Mouse (Mus musculus) hindbrain, embryonic 15.5 days (tissue): Measurements from ENCODE around the gene Fbxw8. TPM values are rescaled to one million over a fixed set of nuclear protein-coding genes. Genes with fewer than 3 reads are reported as not detected.
A peak's percentile ranks its signal among the peaks of the same experiment; 100 is the strongest.

Experiments
- ATAC-seq: fragments of 200-750 bp; cut with Nextera tagmentation; 2 replicates; pipeline ENCODE4 v1.8.0; 2017; ENCODE audit warnings: low read depth, moderate number of reproducible peaks, moderate TSS enrichment; ENCODE audit not compliant: low FRiP score
- H3K27ac ChIP-seq: fragments of 300-500 bp; sonication (generic); replicated peaks from 2 replicates; pipeline ENCODE4 v1.5.1; 2015; ENCODE audit warnings: mild to moderate bottlenecking, inconsistent platforms
- H3K27me3 ChIP-seq: fragments of 300-500 bp; sonication (generic); 2 replicates; pipeline ENCODE4 v1.6.1; 2015; ENCODE audit warnings: control low read depth, inconsistent platforms
- H3K36me3 ChIP-seq: fragments of 300-500 bp; sonication (generic); 2 replicates; pipeline ENCODE4 v1.6.1; 2015; ENCODE audit warnings: control low read depth, inconsistent platforms
- H3K4me1 ChIP-seq: fragments of 300-500 bp; sonication (generic); replicated peaks from 2 replicates; pipeline ENCODE4 v1.6.1; 2015; ENCODE audit warnings: control low read depth, inconsistent platforms
- H3K4me2 ChIP-seq: fragments of 300-500 bp; sonication (generic); 2 replicates; pipeline ENCODE4 v1.6.1; 2015; ENCODE audit warnings: moderate library complexity, mild to moderate bottlenecking, inconsistent platforms
- H3K4me3 ChIP-seq: fragments of 300-500 bp; sonication (generic); 2 replicates; pipeline ENCODE4 v1.5.1; 2015; ENCODE audit warnings: mild to moderate bottlenecking, inconsistent platforms
- H3K9ac ChIP-seq: fragments of 300-500 bp; sonication (generic); 2 replicates; pipeline ENCODE4 v1.6.1; 2015; ENCODE audit warnings: inconsistent platforms
- H3K9me3 ChIP-seq: fragments of 300-500 bp; sonication (generic); 2 replicates; pipeline ENCODE4 v1.6.1; 2016; ENCODE audit warnings: control low read depth, inconsistent platforms
- WGBS: fragments of 180-500 bp; shearing (Covaris S2); methylation state at CpG from one replicate; pipeline ENCODE4 v1.1.7; 2015; 5-methylcytosine and 5-hydroxymethylcytosine counted together
- polyA plus RNA-seq: library from polyadenylated mRNA; unstranded; fragments of >200 nt; fragmentation: Nextera tagmentation; extraction: Ambion mirVana; gene quantifications from 2 replicates; pipeline ENCODE4 v1.2.1, GENCODE M21; 2015

The Fbxw8 gene
- polyA plus RNA-seq, 1 experiment from 2014 or later: 21.1 TPM

DNA sequence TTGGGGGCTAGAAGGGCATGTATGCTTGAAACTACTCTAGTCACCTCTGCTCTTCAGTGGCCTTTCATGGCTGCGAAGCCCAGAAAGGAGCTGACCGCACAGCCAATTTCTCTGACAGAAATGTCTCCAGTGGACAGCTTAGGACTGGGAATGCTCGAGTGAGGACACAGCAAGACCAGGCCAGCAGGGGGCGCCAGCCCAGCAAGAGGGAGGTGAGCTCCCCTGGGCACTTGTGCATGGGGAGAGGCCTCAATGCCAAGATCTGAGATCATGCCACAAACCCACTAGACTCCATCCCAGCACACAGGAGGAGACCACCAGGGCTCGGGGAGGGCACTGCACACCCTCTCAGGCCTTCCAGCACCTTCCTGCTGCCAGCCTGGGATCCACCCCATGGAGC is 88.4 kb downstream of the Fbxw8 start:
- Histone ChIP-seq H3K4me3 (no peak overlapping the region), H3K4me1 (peaks cover 39% of the 10 kb centered on the region), H3K9ac (no peak overlapping the region), H3K9me3 (no peaks in the 10 kb centered on the region), H3K27me3 (no peaks in the 10 kb centered on the region), H3K36me3 (peaks cover 6% of the 10 kb centered on the region; the same call in 1 of the 2 replicates), H3K4me2 (no peak overlapping the region), H3K27ac (no peak overlapping the region)
- no peak for ATAC-seq
- 65% methylated on average over 5 of the region's 5 CpGs for WGBS

DNA sequence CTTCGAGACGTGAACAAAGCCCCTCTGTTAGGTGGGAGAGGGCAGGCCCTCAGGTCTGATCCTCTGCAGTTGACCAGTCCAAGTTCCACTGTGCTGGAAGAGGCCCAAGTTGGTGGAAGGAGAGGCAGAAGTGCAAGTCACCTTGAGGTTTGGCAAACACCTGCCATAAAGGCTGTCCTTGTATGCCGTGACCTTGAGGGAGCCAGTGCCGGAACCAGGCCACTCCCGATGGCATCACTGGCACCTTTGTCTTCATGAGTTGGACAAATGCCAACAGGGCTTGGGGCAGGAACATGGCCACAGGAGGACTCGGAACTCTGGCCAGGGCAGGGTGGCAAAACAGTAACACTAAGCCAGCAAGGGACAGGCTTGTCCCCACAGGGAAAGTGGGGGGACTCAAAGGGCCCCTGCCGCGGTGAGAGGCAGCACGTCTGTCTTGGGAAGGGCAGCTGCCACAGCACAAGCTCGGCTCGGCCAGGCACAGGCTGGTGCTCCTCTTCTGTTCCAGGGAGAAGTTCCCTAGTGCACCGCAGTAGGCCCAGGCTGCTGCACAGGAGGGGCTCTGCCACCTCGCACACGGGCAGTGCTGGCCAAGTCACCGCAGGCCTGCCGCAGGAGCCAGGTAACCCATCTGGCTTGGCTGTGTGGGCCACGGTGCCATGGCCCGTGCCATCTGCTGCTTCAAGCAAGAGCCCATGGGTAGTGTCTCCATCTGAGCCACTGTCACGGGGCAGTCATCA is 89.6 kb downstream of the Fbxw8 start:
- Histone ChIP-seq H3K27ac (peak overlapping the region; percentile 67; the same call in 1 of the 2 replicates), H3K27me3 (no peaks in the 10 kb centered on the region), H3K4me2 (no peak overlapping the region), H3K36me3 (peaks cover 6% of the 10 kb centered on the region; the same call in 1 of the 2 replicates), H3K9me3 (no peaks in the 10 kb centered on the region), H3K4me3 (no peak overlapping the region), H3K4me1 (peaks cover 39% of the 10 kb centered on the region), H3K9ac (no peak overlapping the region)
- 70% methylated on average over 19 of the region's 19 CpGs for WGBS
- no peak for ATAC-seq

- H3K36me3 ChIP-seq: no peaks in the 10 kb centered on the region
- H3K4me1 ChIP-seq: peaks cover 39% of the 10 kb centered on the region
- no peak for ATAC-seq
- WGBS: 19% methylated on average over 10 of the region's 10 CpGs
- H3K27me3 ChIP-seq: no peaks in the 10 kb centered on the region
- H3K9me3 ChIP-seq: no peaks in the 10 kb centered on the region
- H3K4me3 ChIP-seq: no peak overlapping the region
- H3K27ac ChIP-seq: peak overlapping the region; percentile 67
- no peak overlapping the region for H3K4me2 ChIP-seq
- no peak overlapping the region for H3K9ac ChIP-seq
Observed at GRCm38 (mm10) chr5:118064284-118064901, 90.9 kb downstream of the Fbxw8 start.

GRCm38 (mm10) chr5:118063181-118063621 is 92.1 kb downstream of the Fbxw8 start:
- no peak overlapping the region for H3K4me3 ChIP-seq
- ATAC-seq: peak; percentile 25; the same call in 1 of the 2 replicates
- H3K9ac ChIP-seq: no peak overlapping the region
- H3K9me3 ChIP-seq: no peaks in the 10 kb centered on the region
- H3K4me2 ChIP-seq: no peak overlapping the region
- H3K4me1 ChIP-seq: peaks cover 36% of the 10 kb centered on the region
- H3K36me3 ChIP-seq: no peaks in the 10 kb centered on the region
- H3K27me3 ChIP-seq: no peaks in the 10 kb centered on the region
- WGBS: 49% methylated on average over 8 of the region's 8 CpGs
- peak overlapping the region; percentile 49; the same call in 1 of the 2 replicates for H3K27ac ChIP-seq

GRCm38 (mm10) chr5:118061391-118061790 is 93.9 kb downstream of the Fbxw8 start:
- 94% methylated on average over 18 of the region's 18 CpGs for WGBS
- peaks cover 47% of the 10 kb centered on the region for H3K4me1 ChIP-seq
- ATAC-seq: no peak
- no peak overlapping the region for H3K4me3 ChIP-seq
- H3K36me3 ChIP-seq: no peaks in the 10 kb centered on the region
- no peak overlapping the region for H3K27ac ChIP-seq
- no peaks in the 10 kb centered on the region for H3K9me3 ChIP-seq
- H3K4me2 ChIP-seq: no peak overlapping the region
- no peak overlapping the region for H3K9ac ChIP-seq
- H3K27me3 ChIP-seq: no peaks in the 10 kb centered on the region

- peaks cover 30% of the 10 kb centered on the region for H3K4me1 ChIP-seq
- no peak for ATAC-seq
- H3K4me3 ChIP-seq: no peak overlapping the region
- no peaks in the 10 kb centered on the region for H3K36me3 ChIP-seq
- WGBS: 72% methylated on average over 9 of the region's 9 CpGs
- H3K9me3 ChIP-seq: no peaks in the 10 kb centered on the region
- H3K9ac ChIP-seq: no peak overlapping the region
- H3K27me3 ChIP-seq: no peaks in the 10 kb centered on the region
- no peak overlapping the region for H3K4me2 ChIP-seq
- no peak overlapping the region for H3K27ac ChIP-seq
Observed at GRCm38 (mm10) chr5:118059646-118060045, 95.6 kb downstream of the Fbxw8 start.

DNA sequence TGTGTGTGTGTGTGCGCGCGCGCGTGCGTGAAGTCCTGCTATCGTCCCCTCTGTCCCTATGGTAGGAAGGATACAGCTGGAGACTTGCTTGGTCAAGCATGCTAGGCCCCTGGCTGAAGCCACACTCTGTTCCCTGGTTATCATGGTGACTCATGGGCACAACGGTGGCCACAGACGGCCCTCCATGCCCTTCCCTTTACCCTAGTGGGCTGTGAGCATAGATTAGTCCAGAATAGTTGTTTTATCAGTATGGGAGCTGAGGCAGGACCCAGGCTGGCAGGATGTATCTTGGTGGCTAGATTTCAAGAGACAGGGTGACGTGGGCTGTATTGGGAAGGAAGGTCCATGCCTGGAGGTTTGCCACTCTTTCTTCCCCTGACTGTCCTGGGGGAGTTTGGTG is 96.4 kb downstream of the Fbxw8 start:
- H3K36me3 ChIP-seq: no peaks in the 10 kb centered on the region
- H3K27me3 ChIP-seq: no peaks in the 10 kb centered on the region
- no peak for ATAC-seq
- no peak overlapping the region for H3K4me2 ChIP-seq
- no peak overlapping the region for H3K4me3 ChIP-seq
- WGBS: 88% methylated on average over 10 of the region's 10 CpGs
- H3K9ac ChIP-seq: no peak overlapping the region
- H3K27ac ChIP-seq: no peak overlapping the region
- peaks cover 22% of the 10 kb centered on the region for H3K4me1 ChIP-seq
- H3K9me3 ChIP-seq: no peaks in the 10 kb centered on the region

GRCm38 (mm10) chr5:118057508-118058111 is 97.7 kb downstream of the Fbxw8 start:
- Histone ChIP-seq H3K4me1 (peaks cover 12% of the 10 kb centered on the region), H3K27ac (no peak overlapping the region), H3K9ac (no peak overlapping the region), H3K9me3 (no peaks in the 10 kb centered on the region), H3K27me3 (no peaks in the 10 kb centered on the region), H3K4me2 (no peak overlapping the region), H3K4me3 (no peak overlapping the region), H3K36me3 (no peaks in the 10 kb centered on the region)
- WGBS: 53% methylated on average over 8 of the region's 8 CpGs
- ATAC-seq: no peak

GRCm38 (mm10) chr5:118053205-118053604 is 102.1 kb downstream of the Fbxw8 start:
- H3K9ac ChIP-seq: no peak overlapping the region
- no peak overlapping the region for H3K27ac ChIP-seq
- no peaks in the 10 kb centered on the region for H3K36me3 ChIP-seq
- ATAC-seq: no peak
- 94% methylated on average over 2 of the region's 2 CpGs for WGBS
- no peak overlapping the region for H3K4me2 ChIP-seq
- H3K4me3 ChIP-seq: no peak overlapping the region
- H3K9me3 ChIP-seq: no peaks in the 10 kb centered on the region
- H3K4me1 ChIP-seq: peaks cover 12% of the 10 kb centered on the region
- no peaks in the 10 kb centered on the region for H3K27me3 ChIP-seq

DNA sequence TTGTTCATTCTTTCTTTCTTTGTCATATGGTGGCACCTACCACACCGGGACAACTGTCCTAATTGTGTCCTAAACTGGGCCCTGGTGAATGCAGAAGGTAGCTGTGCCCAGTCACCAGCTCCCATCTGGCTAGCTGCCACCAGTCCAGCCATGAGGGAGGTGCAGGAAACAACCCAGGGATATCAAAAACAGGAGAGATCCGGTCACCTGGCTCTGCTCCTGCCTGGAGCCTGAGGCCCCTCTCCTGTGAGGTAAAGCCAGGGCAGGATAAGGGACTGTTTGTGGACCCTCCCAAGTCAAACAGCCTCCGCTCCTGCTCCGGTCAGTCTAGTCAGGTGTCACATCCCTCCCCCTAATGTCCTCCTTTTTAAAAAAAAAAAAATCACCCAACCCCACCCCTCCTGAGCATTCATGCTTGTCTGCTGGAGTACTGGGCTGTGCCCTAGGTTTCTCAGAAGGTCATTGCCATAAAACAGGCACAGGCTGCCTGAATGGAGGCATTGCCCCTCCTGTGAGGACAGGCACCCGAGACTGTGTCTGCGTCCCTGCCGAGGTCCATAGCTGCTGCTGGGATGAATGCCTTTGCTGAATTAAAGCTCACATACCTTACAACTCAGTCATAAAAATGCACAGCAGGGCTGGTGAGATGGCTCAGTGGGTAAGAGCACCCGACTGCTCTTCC is 103.1 kb downstream of the Fbxw8 start:
- Histone ChIP-seq H3K4me3 (no peak overlapping the region), H3K9ac (no peak overlapping the region), H3K36me3 (no peaks in the 10 kb centered on the region), H3K27me3 (no peaks in the 10 kb centered on the region), H3K27ac (no peak overlapping the region), H3K9me3 (no peaks in the 10 kb centered on the region), H3K4me2 (no peak overlapping the region), H3K4me1 (peaks cover 2% of the 10 kb centered on the region; the same call in 1 of the 2 replicates)
- 82% methylated on average over 8 of the region's 8 CpGs for WGBS
- no peak for ATAC-seq

GRCm38 (mm10) chr5:118050743-118051142 is 104.5 kb downstream of the Fbxw8 start:
- Histone ChIP-seq H3K36me3 (no peaks in the 10 kb centered on the region), H3K4me3 (no peak overlapping the region), H3K27me3 (no peaks in the 10 kb centered on the region), H3K9me3 (no peaks in the 10 kb centered on the region), H3K4me1 (no peaks in the 10 kb centered on the region), H3K27ac (no peak overlapping the region), H3K9ac (no peak overlapping the region), H3K4me2 (no peak overlapping the region)
- 85% methylated on average over 4 of the region's 4 CpGs for WGBS
- ATAC-seq: no peak

- Histone ChIP-seq H3K27ac (no peak overlapping the region), H3K27me3 (no peaks in the 10 kb centered on the region), H3K36me3 (no peaks in the 10 kb centered on the region), H3K9me3 (no peaks in the 10 kb centered on the region), H3K4me2 (no peak overlapping the region), H3K4me3 (no peak overlapping the region), H3K4me1 (no peaks in the 10 kb centered on the region), H3K9ac (no peak overlapping the region)
- WGBS: 87% methylated on average over 5 of the region's 5 CpGs
- no peak for ATAC-seq
Observed at GRCm38 (mm10) chr5:118048928-118049327, 106.3 kb downstream of the Fbxw8 start.
